Comparison of ENCODE assay signal across 8 mouse cellular contexts in the genomic region with DNA sequence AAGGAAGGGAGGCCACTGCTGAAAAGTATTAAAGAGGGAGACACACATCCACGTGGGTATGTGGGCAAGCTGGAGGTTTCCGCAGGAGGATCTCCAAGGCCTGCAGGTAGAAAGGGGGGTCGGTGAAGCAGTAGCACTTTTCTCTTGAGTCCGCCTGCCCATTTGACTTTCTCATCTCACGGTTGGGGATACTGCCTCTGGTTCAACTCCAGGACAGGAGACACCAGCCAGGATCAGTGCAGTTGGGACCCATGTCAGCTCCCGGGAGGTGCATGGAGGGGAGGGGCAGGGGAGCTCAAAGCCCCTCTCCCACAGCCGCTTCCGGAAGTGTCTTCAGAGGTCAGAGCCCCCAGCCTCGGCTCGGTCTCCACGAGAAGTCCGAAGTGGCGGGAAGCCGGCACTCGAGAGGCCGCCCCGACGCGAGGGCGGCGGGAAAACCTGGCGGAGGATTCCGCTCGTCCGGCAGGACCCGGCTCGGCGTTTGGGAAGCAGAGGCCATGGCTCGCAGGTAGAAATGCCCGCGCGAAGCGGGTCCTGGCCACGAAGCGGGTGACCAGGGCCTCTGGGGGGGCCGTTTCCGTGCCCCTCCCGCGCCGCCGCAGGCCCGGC. TPM values are rescaled to one million over a fixed set of nuclear protein-coding genes. Genes with fewer than 3 reads are reported as not detected.
DNase-seq lines count a peak whose midpoint lies in the region; ATAC-seq and TF ChIP-seq lines count a peak whose summit lies in the region.

No protein-coding gene starts in this region.

- DNase-seq in ovary, adult 18-20 months (ENCODE audit: low spot score), result peak; percentile 35
- no peak for DNase-seq in ovary, postnatal 36 days (ENCODE audit: low spot score)
- peak; percentile 73 for DNase-seq in lung, postnatal 0 days (ENCODE audit: low spot score)
- DNase-seq in retina, adult 2 months (ENCODE audit: low read depth, low spot score), result peak; percentile 25
- no peak for DNase-seq in gastrocnemius, adult 8-10 months (ENCODE audit: low spot score in 2 of 2)

- peak; percentile 57 for ATAC-seq in forebrain, embryonic 16.5 days
- ATAC-seq in kidney, embryonic 14.5 days (ENCODE audit: low FRiP score, low TSS enrichment), result peak; percentile 83
- ATAC-seq in lung, postnatal 0 days, result peak; percentile 43

- peak overlapping the region; percentile 65 for H3K4me2 ChIP-seq in forebrain, embryonic 16.5 days (ENCODE audit: low read length)
- H3K4me2 ChIP-seq in kidney, embryonic 14.5 days (replicated peaks; ENCODE audit: low read depth, low read length), result peak overlapping the region; percentile 60
- peak overlapping the region; percentile 75 for H3K4me2 ChIP-seq in lung, postnatal 0 days (replicated peaks; ENCODE audit: low read depth, low read length)

- H3K9me3 ChIP-seq in forebrain, embryonic 16.5 days (ENCODE audit: control insufficient read depth, low read length), result no peaks in the 10 kb centered on the region
- no peaks in the 10 kb centered on the region for H3K9me3 ChIP-seq in kidney, embryonic 14.5 days (ENCODE audit: control insufficient read depth, low read length)
- no peaks in the 10 kb centered on the region for H3K9me3 ChIP-seq in lung, postnatal 0 days (ENCODE audit: low read length)

- peaks cover 19% of the 10 kb centered on the region for H3K4me1 ChIP-seq in bone marrow macrophage, adult 2 months (ENCODE audit: control insufficient read depth, insufficient read depth, low read length)
- H3K4me1 ChIP-seq in forebrain, embryonic 16.5 days (replicated peaks; ENCODE audit: control insufficient read depth, insufficient read depth, low read length), result peaks cover 18% of the 10 kb centered on the region
- peaks cover 10% of the 10 kb centered on the region for H3K4me1 ChIP-seq in kidney, embryonic 14.5 days (ENCODE audit: control insufficient read depth, insufficient read depth, low read length)
- H3K4me1 ChIP-seq in lung, postnatal 0 days (ENCODE audit: insufficient read depth, low read depth, low read length), result peaks cover 10% of the 10 kb centered on the region; the same call in 1 of the 2 replicates

- no peaks in the 10 kb centered on the region for H3K27me3 ChIP-seq in forebrain, embryonic 16.5 days (replicated peaks; ENCODE audit: control insufficient read depth, insufficient read depth, low read length)
- H3K27me3 ChIP-seq in kidney, embryonic 14.5 days (ENCODE audit: control insufficient read depth, insufficient read depth, low read length), result no peaks in the 10 kb centered on the region
- H3K27me3 ChIP-seq in lung, postnatal 0 days (replicated peaks; ENCODE audit: insufficient read depth, low read length), result no peaks in the 10 kb centered on the region

- no peak for TF ChIP-seq EP300 in lung, postnatal 0 days (IDR thresholded peaks at IDR 0.05)

- H3K9ac ChIP-seq in forebrain, embryonic 16.5 days (replicated peaks; ENCODE audit: low read depth, low read length), result peak overlapping the region; percentile 98
- H3K9ac ChIP-seq in kidney, embryonic 14.5 days (ENCODE audit: low read depth, low read length), result peak overlapping the region; percentile 99
- peak overlapping the region; percentile 99 for H3K9ac ChIP-seq in lung, postnatal 0 days (replicated peaks; ENCODE audit: low read depth)

- TF ChIP-seq POLR2A in bone marrow macrophage, adult 2 months (IDR thresholded peaks at IDR 0.05; ENCODE audit: borderline replicate concordance, low read depth, low read length), result no peak

- H3K4me3 ChIP-seq in bone marrow macrophage, adult 2 months (ENCODE audit: insufficient read depth, low read length), result peak overlapping the region; percentile 96
- peak overlapping the region; percentile 86 for H3K4me3 ChIP-seq in forebrain, embryonic 16.5 days (replicated peaks; ENCODE audit: low read length)
- peak overlapping the region; percentile 96 for H3K4me3 ChIP-seq in kidney, embryonic 14.5 days (ENCODE audit: low read length)
- peak overlapping the region; percentile 98 for H3K4me3 ChIP-seq in lung, postnatal 0 days (ENCODE audit: low read depth, low read length)

- TF ChIP-seq CTCF in bone marrow macrophage, adult 2 months (IDR thresholded peaks at IDR 0.05; ENCODE audit: low read depth, low read length), result no peak
- TF ChIP-seq CTCF in lung, postnatal 0 days (IDR thresholded peaks at IDR 0.05), result no peak

- H3K36me3 ChIP-seq in forebrain, embryonic 16.5 days (ENCODE audit: control insufficient read depth, insufficient read depth), result no peaks in the 10 kb centered on the region
- H3K36me3 ChIP-seq in kidney, embryonic 14.5 days (ENCODE audit: control insufficient read depth, insufficient read depth, low read length), result no peaks in the 10 kb centered on the region
- H3K36me3 ChIP-seq in lung, postnatal 0 days (ENCODE audit: insufficient read depth, low read length), result no peaks in the 10 kb centered on the region

- H3K27ac ChIP-seq in bone marrow macrophage, adult 2 months (ENCODE audit: insufficient read depth, low read depth, low read length), result peak overlapping the region; percentile 63
- peak overlapping the region; percentile 89 for H3K27ac ChIP-seq in forebrain, embryonic 16.5 days (ENCODE audit: low read length)
- H3K27ac ChIP-seq in kidney, embryonic 14.5 days (ENCODE audit: low read depth, low read length), result peak overlapping the region; percentile 98
- peak overlapping the region; percentile 99 for H3K27ac ChIP-seq in lung, postnatal 0 days (ENCODE audit: low read length)

- 0% methylated on average over 41 of the region's 42 CpGs for WGBS in forebrain, embryonic 16.5 days
- WGBS in kidney, embryonic 14.5 days, result 1% methylated on average over 42 of the region's 42 CpGs
- WGBS in lung, postnatal 0 days, result under 1% methylated on average over 41 of the region's 42 CpGs

RNA-seq across cellular contexts. Expression of a gene that starts 0.4 kb away (rescaled TPM):
- 84.5 and 108 TPM in 2 replicates for polyA plus RNA-seq in bone marrow macrophage, adult 2 months (2012; ENCODE audit: insufficient read depth, insufficient read length, missing spikeins)
- polyA plus RNA-seq in forebrain, embryonic 16.5 days (2015; fragmentation: Nextera tagmentation; extraction: Ambion mirVana), result 168 and 188 TPM in 2 replicates
- polyA plus RNA-seq in kidney, embryonic 14.5 days (2014; fragmentation: Nextera tagmentation; extraction: Ambion mirVana), result 134 and 163 TPM in 2 replicates
- polyA plus RNA-seq in lung, postnatal 0 days (2015; fragmentation: Nextera tagmentation; extraction: Ambion mirVana), result 82.6 and 84.4 TPM in 2 replicates
- total RNA-seq in gastrocnemius, adult 8-10 months (2022), result 10 to 100 TPM; 61.5 to 72.4 (median 69.9) TPM

Comparison
In these comparisons a context has a peak if more than half of its experiments do, and no peak if none do; other contexts are left out.
1. DNase-seq: peak in ovary, adult 18-20 months (single experiment), lung, postnatal 0 days (single experiment) and retina, adult 2 months (single experiment); none in ovary, postnatal 36 days (single experiment) and gastrocnemius, adult 8-10 months (0 of 2).
2. Peak in every context shown above with its lines, with median percentiles within 50 percentile points of each other: H3K27ac ChIP-seq, H3K4me3 ChIP-seq, ATAC-seq, H3K4me2 ChIP-seq and H3K9ac ChIP-seq.